Mouse (Mus musculus) forebrain, embryonic 12.5 days (tissue): ENCODE results near the gene Greb1. TPM values are rescaled to one million over a fixed set of nuclear protein-coding genes. Genes with fewer than 3 reads are reported as not detected.

Source experiments
- ATAC-seq: fragments of 200-750 bp; cut with Nextera tagmentation; 2 replicates; pipeline ENCODE4 v1.8.0; 2017; ENCODE audit warnings: moderate TSS enrichment; ENCODE audit not compliant: low FRiP score
- H3K27ac ChIP-seq: fragments of 300-500 bp; sonication (generic); 2 replicates; pipeline ENCODE4 v1.5.1; 2016; ENCODE audit warnings: mild to moderate bottlenecking
- H3K27me3 ChIP-seq: fragments of 300-500 bp; sonication (generic); 2 replicates; pipeline ENCODE4 v1.6.1; 2016; ENCODE audit warnings: mild to moderate bottlenecking
- H3K36me3 ChIP-seq: fragments of 300-500 bp; sonication (generic); replicated peaks from 2 replicates; pipeline ENCODE4 v1.6.1; 2016; ENCODE audit warnings: mild to moderate bottlenecking
- H3K4me1 ChIP-seq: fragments of 300-500 bp; sonication (generic); 2 replicates; pipeline ENCODE4 v1.6.1; 2016
- H3K4me2 ChIP-seq: fragments of 300-500 bp; sonication (generic); 2 replicates; pipeline ENCODE4 v1.6.1; 2016; ENCODE audit warnings: mild to moderate bottlenecking, moderate library complexity
- H3K4me3 ChIP-seq: fragments of 300-500 bp; sonication (generic); replicated peaks from 2 replicates; pipeline ENCODE4 v1.5.1; 2016; ENCODE audit warnings: mild to moderate bottlenecking
- H3K9ac ChIP-seq: fragments of 300-500 bp; sonication (generic); 2 replicates; pipeline ENCODE4 v1.6.1; 2016; ENCODE audit warnings: mild to moderate bottlenecking
- H3K9me3 ChIP-seq: fragments of 300-500 bp; sonication (generic); 2 replicates; pipeline ENCODE4 v1.6.1; 2016
- WGBS: fragments of 180-500 bp; shearing (Covaris S2); methylation state at CpG from one replicate; pipeline ENCODE4 v1.1.7; 2016; 5-methylcytosine and 5-hydroxymethylcytosine counted together
- microRNA-seq: library from miRNA; unstranded; fragments of <30 nt; microRNA quantifications from one replicate; pipeline ENCODE4, GENCODE M21; 2017
- polyA plus RNA-seq: library from polyadenylated mRNA; unstranded; fragments of >200 nt; fragmentation: Nextera tagmentation; extraction: Ambion mirVana; gene quantifications from 2 replicates; pipeline ENCODE4 v1.2.1, GENCODE M21; 2016

The Greb1 gene
- polyA plus RNA-seq, 1 experiment from 2014 or later = 2.5 TPM

GRCm38 (mm10) chr12:16635816-16636215 is 164.9 kb downstream of the Greb1 start:
- Histone ChIP-seq H3K9ac (no peak overlapping the region), H3K27me3 (no peaks in the 10 kb centered on the region), H3K4me1 (no peaks in the 10 kb centered on the region), H3K36me3 (no peaks in the 10 kb centered on the region), H3K4me3 (no peak overlapping the region), H3K4me2 (no peak overlapping the region), H3K9me3 (no peaks in the 10 kb centered on the region), H3K27ac (no peak overlapping the region)
- WGBS = 82% methylated on average over 6 of the region's 6 CpGs
- ATAC-seq = no peak

DNA sequence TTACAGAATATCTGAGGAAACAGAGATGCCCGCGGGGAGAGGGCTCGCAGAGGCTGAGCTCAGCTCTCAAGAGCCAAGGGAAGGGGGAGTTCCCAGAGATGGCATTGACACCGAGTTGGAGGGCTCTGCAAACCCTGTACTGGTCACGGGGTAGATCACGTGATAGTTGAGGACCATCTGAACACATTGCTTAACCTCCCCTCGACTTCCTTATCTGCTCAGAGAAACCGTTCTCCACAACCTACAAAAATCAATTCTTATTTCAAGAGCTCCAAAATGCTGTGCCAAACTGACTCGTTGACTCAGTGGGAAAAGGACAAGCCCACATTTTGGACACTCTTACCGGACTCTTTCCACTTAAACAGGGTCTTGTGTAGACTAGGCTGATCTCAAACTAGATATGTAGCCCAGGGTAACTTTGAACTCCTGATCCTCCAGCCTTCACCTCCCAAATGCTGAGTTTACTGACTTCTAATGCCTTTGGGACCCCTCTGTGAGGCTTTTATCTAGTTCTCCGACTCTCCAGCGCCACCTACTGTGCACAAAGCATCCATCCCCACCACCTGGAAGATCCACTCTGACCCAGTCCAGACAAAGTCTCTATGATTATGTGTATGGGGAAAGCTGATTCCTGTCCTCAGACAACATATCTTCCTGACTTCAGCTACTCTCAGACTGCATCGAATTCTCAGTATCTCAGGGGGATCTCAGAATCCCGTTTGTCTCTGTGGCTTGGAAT is 166.4 kb downstream of the Greb1 start:
- WGBS = 60% methylated on average over 14 of the region's 14 CpGs
- Histone ChIP-seq H3K4me3 (no peak overlapping the region), H3K9ac (no peak overlapping the region), H3K4me1 (no peaks in the 10 kb centered on the region), H3K4me2 (no peak overlapping the region), H3K27me3 (no peaks in the 10 kb centered on the region), H3K27ac (no peak overlapping the region), H3K36me3 (no peaks in the 10 kb centered on the region), H3K9me3 (no peaks in the 10 kb centered on the region)
- ATAC-seq = no peak

- 90% methylated on average over 6 of the region's 6 CpGs for WGBS
- ATAC-seq = no peak
- no peaks in the 10 kb centered on the region for H3K4me1 ChIP-seq
- H3K27me3 ChIP-seq = no peaks in the 10 kb centered on the region
- no peak overlapping the region for H3K4me2 ChIP-seq
- no peak overlapping the region for H3K27ac ChIP-seq
- H3K36me3 ChIP-seq = no peaks in the 10 kb centered on the region
- no peak overlapping the region for H3K4me3 ChIP-seq
- no peaks in the 10 kb centered on the region for H3K9me3 ChIP-seq
- no peak overlapping the region for H3K9ac ChIP-seq
Measured at GRCm38 (mm10) chr12:16633235-16633634, 167.5 kb downstream of the Greb1 start.

- no peaks in the 10 kb centered on the region for H3K27me3 ChIP-seq
- 90% methylated on average over 2 of the region's 2 CpGs for WGBS
- H3K36me3 ChIP-seq = no peaks in the 10 kb centered on the region
- H3K9ac ChIP-seq = no peak overlapping the region
- H3K4me1 ChIP-seq = no peaks in the 10 kb centered on the region
- no peaks in the 10 kb centered on the region for H3K9me3 ChIP-seq
- no peak overlapping the region for H3K4me3 ChIP-seq
- no peak for ATAC-seq
- no peak overlapping the region for H3K4me2 ChIP-seq
- H3K27ac ChIP-seq = no peak overlapping the region
Measured at GRCm38 (mm10) chr12:16631423-16631822, 169.3 kb downstream of the Greb1 start.

- Histone ChIP-seq H3K36me3 (no peaks in the 10 kb centered on the region), H3K27ac (no peak overlapping the region), H3K4me1 (no peaks in the 10 kb centered on the region), H3K27me3 (no peaks in the 10 kb centered on the region), H3K9me3 (no peaks in the 10 kb centered on the region), H3K9ac (no peak overlapping the region), H3K4me3 (no peak overlapping the region), H3K4me2 (no peak overlapping the region)
- 87% methylated on average over 1 of the region's 1 CpGs for WGBS
- no peak for ATAC-seq
Measured at GRCm38 (mm10) chr12:16630866-16631185, 169.9 kb downstream of the Greb1 start.

DNA sequence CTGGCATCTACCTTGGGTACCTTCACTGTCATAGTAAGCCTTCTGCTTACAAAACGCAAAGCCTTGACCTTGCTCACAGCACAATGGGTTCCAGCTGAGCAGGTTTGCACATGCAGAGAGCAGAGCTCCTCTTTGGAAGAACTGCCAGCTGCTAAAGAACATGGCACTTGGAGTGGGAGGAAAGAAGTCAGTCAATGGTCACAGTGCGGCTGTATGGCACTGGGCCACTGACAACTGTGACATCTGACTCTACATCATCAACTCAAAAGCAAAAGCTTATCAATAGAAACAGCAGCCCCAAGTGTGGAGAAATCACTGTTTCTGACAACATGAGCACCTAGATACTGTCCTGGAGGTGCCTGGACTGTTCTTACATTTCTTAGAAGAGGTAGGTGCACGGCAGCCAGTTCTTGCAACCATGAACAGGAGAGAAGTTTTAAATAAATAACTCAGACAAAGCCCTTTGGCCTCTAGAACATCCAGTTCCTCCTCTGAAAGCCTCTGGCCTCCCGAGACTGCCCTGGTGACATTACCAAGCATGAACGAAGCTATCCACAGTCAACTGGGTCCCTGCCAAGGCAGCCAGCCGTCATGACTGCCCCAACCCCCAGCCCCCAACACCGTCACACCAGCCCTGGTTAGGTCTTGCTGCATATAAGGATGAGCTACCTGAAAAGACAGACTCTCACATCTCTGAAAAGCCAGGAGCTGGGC is 170.4 kb downstream of the Greb1 start:
- Histone ChIP-seq H3K9ac (no peak overlapping the region), H3K4me3 (no peak overlapping the region), H3K27me3 (no peaks in the 10 kb centered on the region), H3K4me2 (no peak overlapping the region), H3K4me1 (no peaks in the 10 kb centered on the region), H3K9me3 (no peaks in the 10 kb centered on the region), H3K36me3 (no peaks in the 10 kb centered on the region), H3K27ac (no peak overlapping the region)
- WGBS = 84% methylated on average over 7 of the region's 7 CpGs
- no peak for ATAC-seq

Small RNA genes lying within 50 kb of the gene (microRNA-seq; reads per million reads assigned to microRNA genes)
- gene Gm44305 = not detected

Other genes with a start within 250 kb of the Greb1 start
- 10.4 and 11.1 TPM in 2 replicates for gene Lpin1, start 189.9 kb downstream of the Greb1 start, polyA plus RNA-seq
- 0.13 TPM in 1 of 2 replicates, not detected in the other for gene Ntsr2, start 147.5 kb downstream of the Greb1 start, polyA plus RNA-seq
- 75.0 and 77.4 TPM in 2 replicates for gene E2f6, start 10.1 kb upstream of the Greb1 start, polyA plus RNA-seq
- 21.0 and 22.9 TPM in 2 replicates for gene Rock2, start 94.0 kb upstream of the Greb1 start, polyA plus RNA-seq
- gene Pqlc3, start 199.5 kb upstream of the Greb1 start, polyA plus RNA-seq = 3.3 TPM in 2 replicates
- 0.85 and 1.5 TPM in 2 replicates for gene 2410004P03Rik, start 210.8 kb upstream of the Greb1 start, polyA plus RNA-seq